Mouse (Mus musculus) embryonic facial prominence, embryonic 14.5 days (tissue): Measurements from ENCODE around the gene Nprl3. TPM values are rescaled to one million over a fixed set of nuclear protein-coding genes. Genes with fewer than 3 reads are reported as not detected.
"Not testable (repeated sequence)": the region's sequence is repeated elsewhere in the genome, so short reads cannot be mapped to it uniquely, and the experiment has no call there.

Source experiments
- ATAC-seq: fragments of 200-750 bp; cut with Nextera tagmentation; 2 replicates; pipeline ENCODE4 v1.8.0; 2017; ENCODE audit warnings: low read depth, moderate number of reproducible peaks, moderate TSS enrichment
- DNase-seq: peaks from one replicate; pipeline ENCODE4 v3.0.0-alpha.2; 2015; ENCODE audit warnings: low spot score
- H3K27ac ChIP-seq: fragments of 300-500 bp; sonication (generic); replicated peaks from 2 replicates; pipeline ENCODE4 v1.5.1; 2014; ENCODE audit warnings: low read depth, mild to moderate bottlenecking, low read length, moderate library complexity
- H3K27me3 ChIP-seq: fragments of 300-500 bp; sonication (generic); replicated peaks from 2 replicates; pipeline ENCODE4 v1.6.1; 2014; ENCODE audit warnings: low read length; ENCODE audit not compliant: control insufficient read depth, insufficient read depth
- H3K36me3 ChIP-seq: fragments of 300-500 bp; sonication (generic); 2 replicates; pipeline ENCODE4 v1.6.1; 2014; ENCODE audit warnings: low read length, mixed read lengths; ENCODE audit not compliant: control insufficient read depth, insufficient read depth
- H3K4me1 ChIP-seq: fragments of 300-500 bp; sonication (generic); 2 replicates; pipeline ENCODE4 v1.6.1; 2014; ENCODE audit warnings: antibody characterized with exemption, low read length; ENCODE audit not compliant: control insufficient read depth, insufficient read depth
- H3K4me2 ChIP-seq: fragments of 300-500 bp; sonication (generic); 2 replicates; pipeline ENCODE4 v1.6.1; 2014; ENCODE audit warnings: low read depth, mild to moderate bottlenecking, low read length, moderate library complexity, mixed read lengths
- H3K4me3 ChIP-seq: fragments of 300-500 bp; sonication (generic); 2 replicates; pipeline ENCODE4 v1.5.1; 2014; ENCODE audit warnings: low read depth, mild to moderate bottlenecking, low read length
- H3K9ac ChIP-seq: fragments of 300-500 bp; sonication (generic); 2 replicates; pipeline ENCODE4 v1.6.1; 2014; ENCODE audit warnings: low read depth, mild to moderate bottlenecking, low read length, moderate library complexity, mixed read lengths
- H3K9me3 ChIP-seq: fragments of 300-500 bp; sonication (generic); 2 replicates; pipeline ENCODE4 v1.6.1; 2016; ENCODE audit warnings: low read length; ENCODE audit not compliant: control insufficient read depth
- WGBS: fragments of 180-500 bp; shearing (Covaris S2); extraction: QIAGEN DNeasy Blood & Tissue Kit; methylation state at CpG from one replicate; pipeline ENCODE4 v1.1.7; 2014; 5-methylcytosine and 5-hydroxymethylcytosine counted together
- polyA plus RNA-seq: library from polyadenylated mRNA; unstranded; fragments of >200 nt; fragmentation: Nextera tagmentation; extraction: Ambion mirVana; gene quantifications from 2 replicates; pipeline ENCODE4 v1.2.1, GENCODE M21; 2014

Gene Nprl3
- polyA plus RNA-seq, 1 experiment from 2014 or later, result 22.3 TPM

DNA sequence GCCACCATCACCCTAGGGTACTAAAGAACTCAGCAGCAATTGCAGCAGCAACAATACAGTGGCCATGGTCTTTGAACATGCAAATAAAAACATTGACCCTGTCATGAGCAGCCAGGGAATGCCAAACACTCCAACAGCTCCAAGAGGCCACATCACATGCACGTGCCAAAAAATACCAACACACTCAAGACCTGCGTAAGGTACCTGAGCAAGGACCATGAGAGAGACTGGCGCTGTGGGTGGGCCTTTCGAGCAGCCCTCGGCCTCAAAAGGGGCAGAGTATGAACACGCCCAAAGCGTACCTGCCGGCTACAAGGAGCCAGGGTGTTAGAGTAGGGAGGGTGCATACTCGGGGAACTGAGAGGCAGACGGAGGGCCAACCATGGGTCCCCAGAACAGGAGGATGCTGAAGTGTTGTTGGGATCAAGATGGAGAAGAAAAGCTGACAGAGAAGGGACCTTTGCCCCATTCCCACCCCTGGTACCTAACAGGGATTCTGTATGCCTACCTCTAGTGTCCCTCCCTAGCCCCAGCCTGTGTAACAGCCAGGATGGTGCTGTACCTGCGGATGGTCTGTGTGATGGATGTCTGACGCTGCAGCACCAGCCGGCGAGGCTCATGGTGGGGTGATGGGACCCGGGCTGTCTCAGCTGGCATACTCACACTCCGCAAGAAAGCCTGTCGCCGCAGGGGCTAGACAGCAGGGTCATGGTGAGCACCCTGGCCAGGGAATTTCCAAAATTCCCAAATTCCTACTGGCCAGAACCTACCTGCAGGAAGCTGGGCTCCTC lies 51.9 kb downstream of the Nprl3 start:
- Histone ChIP-seq H3K9me3 (no peaks in the 10 kb centered on the region), H3K4me2 (no peak overlapping the region), H3K9ac (no peak overlapping the region), H3K4me1 (peaks cover 10% of the 10 kb centered on the region), H3K36me3 (peaks cover 59% of the 10 kb centered on the region), H3K4me3 (no peak overlapping the region), H3K27ac (no peak overlapping the region), H3K27me3 (no peaks in the 10 kb centered on the region)
- DNase-seq (no peak), ATAC-seq (no peak)
- WGBS, result 92% methylated on average over 18 of the region's 18 CpGs

DNA sequence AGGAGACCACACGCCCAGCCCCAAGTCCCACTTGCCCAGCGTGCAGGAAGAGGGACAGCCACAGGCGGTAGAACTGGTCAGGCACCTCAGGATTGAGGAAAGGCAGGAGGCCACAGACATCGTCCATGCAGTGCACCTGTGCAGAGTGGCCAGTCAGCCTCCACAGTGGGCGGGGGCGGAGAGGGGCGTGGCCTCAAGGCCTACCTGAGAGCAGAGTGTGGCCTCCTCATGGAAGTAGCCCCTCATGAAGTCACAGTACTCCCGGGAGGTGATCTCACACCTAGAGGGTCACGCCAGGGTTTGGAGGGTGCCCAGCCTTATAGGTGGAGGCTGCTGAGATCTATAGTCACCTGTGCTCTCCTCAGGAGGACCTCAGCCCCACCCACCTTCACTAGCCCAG lies 56.9 kb downstream of the Nprl3 start:
- Histone ChIP-seq H3K36me3 (peaks cover 84% of the 10 kb centered on the region), H3K4me2 (no peak overlapping the region), H3K27me3 (no peaks in the 10 kb centered on the region), H3K4me3 (no peak overlapping the region), H3K4me1 (no peaks in the 10 kb centered on the region), H3K9ac (no peak overlapping the region), H3K27ac (no peak overlapping the region), H3K9me3 (no peaks in the 10 kb centered on the region)
- 80% methylated on average over 8 of the region's 9 CpGs for WGBS
- ATAC-seq, result no peak
- DNase-seq, result no peak

DNA sequence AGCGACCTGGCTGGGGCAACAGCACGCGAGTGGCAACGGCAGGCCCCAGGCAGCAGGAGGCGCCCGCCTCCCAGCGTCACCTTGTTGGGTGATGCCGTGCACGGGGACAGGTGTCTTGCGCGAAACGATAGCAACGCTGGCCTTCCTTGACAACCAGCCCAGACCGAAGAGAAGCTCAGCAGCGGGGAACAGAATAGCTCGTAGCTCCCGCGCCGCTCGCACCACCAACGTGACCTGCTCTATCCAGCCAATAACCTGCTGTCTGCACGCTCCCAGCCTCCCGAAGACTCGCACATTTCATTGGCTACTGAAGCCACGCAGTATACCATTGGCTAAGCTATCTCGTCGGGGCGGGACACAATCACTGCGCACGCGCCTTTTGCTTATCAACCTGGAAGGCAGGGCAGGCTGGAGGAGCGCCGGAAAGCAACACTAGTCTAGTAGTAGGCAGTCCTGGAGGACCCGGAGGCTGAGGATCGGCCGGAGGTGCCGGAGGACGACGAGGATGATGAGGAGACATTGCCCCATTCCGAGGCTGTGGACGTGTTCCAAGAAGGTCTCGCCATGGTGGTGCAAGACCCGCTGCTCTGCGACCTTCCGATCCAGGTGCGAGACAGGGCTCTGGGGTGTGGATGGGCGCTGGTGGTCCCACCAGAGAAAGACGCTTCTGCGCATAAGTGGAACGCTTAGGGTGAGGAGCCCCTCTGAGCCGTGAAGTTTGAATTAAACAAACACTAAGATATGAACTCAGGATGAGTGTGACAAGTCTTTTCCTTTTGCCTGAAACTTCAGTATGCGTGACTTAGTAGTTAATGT lies 62.2 kb downstream of the Nprl3 start, which contains the start of gene Snrnp25:
Gene Snrnp25, plus strand, starts transcription at position 358 of the 816 bp plus-strand sequence.
- DNase-seq (peak; percentile 99), ATAC-seq (peak; percentile 100)
- no peaks in the 10 kb centered on the region for H3K27me3 ChIP-seq
- no peak within 1 kb of the TSS for H3K27ac ChIP-seq
- H3K36me3 ChIP-seq, result peaks cover 30% of the 10 kb centered on the region
- H3K9ac ChIP-seq, result peak within 1 kb of the TSS; percentile 75
- H3K4me2 ChIP-seq, result peak within 1 kb of the TSS; percentile 68
- H3K4me3 ChIP-seq, result peak within 1 kb of the TSS; percentile 66
- H3K4me1 ChIP-seq, result no peaks in the 10 kb centered on the region
- under 1% methylated on average over 52 of the region's 52 CpGs for WGBS
- H3K9me3 ChIP-seq, result no peaks in the 10 kb centered on the region

DNA sequence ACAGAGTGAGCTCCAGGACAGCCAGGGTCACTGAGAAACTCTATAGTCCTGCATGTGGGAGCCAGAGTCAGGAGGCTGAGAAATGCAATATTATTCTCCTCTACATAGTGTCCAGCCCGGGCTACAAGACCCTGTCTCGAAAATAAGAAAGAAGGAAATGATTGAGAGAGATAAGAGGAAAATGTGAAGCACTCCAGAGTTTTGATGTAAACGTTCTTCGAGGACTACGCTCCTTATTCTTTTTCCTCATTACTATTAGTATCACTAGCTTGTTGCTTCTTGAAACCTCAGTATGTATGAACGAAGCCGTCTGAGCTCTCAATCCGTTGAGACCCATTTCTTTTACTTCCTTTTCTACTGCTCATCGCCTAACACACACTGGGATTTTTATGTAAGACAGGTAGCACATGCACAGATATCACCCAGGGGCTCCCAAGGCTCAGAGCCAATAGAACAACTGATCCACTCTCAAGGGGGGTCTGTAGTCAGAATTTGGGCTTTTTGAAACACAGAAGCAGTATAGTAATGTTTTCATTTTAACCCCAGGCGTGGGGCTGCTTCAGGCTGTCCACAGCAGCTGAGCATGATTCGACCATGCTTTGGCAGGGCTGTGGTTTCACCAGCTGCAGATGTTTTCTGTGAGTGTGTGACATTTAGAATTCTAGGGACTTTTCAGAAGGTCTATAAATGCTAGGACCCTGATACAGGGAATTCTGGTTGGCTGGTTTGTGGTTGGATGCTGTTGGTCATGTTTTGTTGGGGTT lies 65.4 kb downstream of the Nprl3 start:
- no peaks in the 10 kb centered on the region for H3K4me1 ChIP-seq
- H3K4me3 ChIP-seq, result no peak overlapping the region
- H3K4me2 ChIP-seq, result no peak overlapping the region
- H3K27ac ChIP-seq, result no peak overlapping the region
- no peaks in the 10 kb centered on the region for H3K9me3 ChIP-seq
- H3K9ac ChIP-seq, result no peak overlapping the region
- H3K27me3 ChIP-seq, result no peaks in the 10 kb centered on the region
- WGBS, result 76% methylated on average over 11 of the region's 11 CpGs
- H3K36me3 ChIP-seq, result no peaks in the 10 kb centered on the region
- ATAC-seq, result no peak
- DNase-seq, result no peak

- 56% methylated on average over 1 of the region's 1 CpGs for WGBS
- not testable (repeated sequence) for H3K27me3 ChIP-seq, H3K4me2 ChIP-seq, H3K4me1 ChIP-seq, H3K9ac ChIP-seq, ATAC-seq, H3K9me3 ChIP-seq, DNase-seq, H3K4me3 ChIP-seq, H3K36me3 ChIP-seq, H3K27ac ChIP-seq
These were observed 66.5 kb downstream of the Nprl3 start for GRCm38 (mm10) chr11:32200992-32201391.

DNA sequence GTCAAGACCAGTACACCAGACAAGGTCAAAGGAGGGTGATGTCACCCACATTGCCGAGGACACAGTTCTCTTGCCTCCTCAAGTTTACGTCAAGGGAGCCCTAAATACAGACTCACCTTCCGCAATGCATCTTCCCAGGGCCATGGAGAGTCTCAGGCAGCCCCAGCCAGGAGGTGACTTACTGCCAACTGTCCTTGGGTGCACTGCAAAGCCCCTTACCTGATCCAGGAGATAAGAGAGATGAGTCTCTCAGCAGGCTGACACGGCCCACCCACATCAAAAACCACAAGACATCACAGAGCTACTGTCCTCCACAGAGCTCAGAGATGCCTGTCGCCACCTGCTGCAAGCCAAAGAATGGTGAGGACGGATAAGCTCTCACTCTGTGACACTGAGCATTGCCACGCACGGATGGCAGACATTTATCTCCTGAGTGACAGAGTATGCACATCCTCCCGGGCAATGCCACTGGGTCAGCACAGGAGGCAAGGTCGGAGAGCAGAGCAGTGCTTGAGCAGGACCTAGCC lies 67.4 kb downstream of the Nprl3 start, which contains the start of gene Il9r:
Gene Il9r, minus strand, starts transcription at position 205 of the 527 bp plus-strand sequence.
- Histone ChIP-seq H3K36me3 (no peaks in the 10 kb centered on the region), H3K4me1 (no peaks in the 10 kb centered on the region), H3K9me3 (no peaks in the 10 kb centered on the region), H3K27ac (no peak within 1 kb of the TSS), H3K9ac (no peak within 1 kb of the TSS), H3K4me3 (no peak within 1 kb of the TSS), H3K4me2 (no peak within 1 kb of the TSS), H3K27me3 (no peaks in the 10 kb centered on the region)
- no peak for DNase-seq
- no peak for ATAC-seq
- WGBS, result 72% methylated on average over 10 of the region's 10 CpGs

DNA sequence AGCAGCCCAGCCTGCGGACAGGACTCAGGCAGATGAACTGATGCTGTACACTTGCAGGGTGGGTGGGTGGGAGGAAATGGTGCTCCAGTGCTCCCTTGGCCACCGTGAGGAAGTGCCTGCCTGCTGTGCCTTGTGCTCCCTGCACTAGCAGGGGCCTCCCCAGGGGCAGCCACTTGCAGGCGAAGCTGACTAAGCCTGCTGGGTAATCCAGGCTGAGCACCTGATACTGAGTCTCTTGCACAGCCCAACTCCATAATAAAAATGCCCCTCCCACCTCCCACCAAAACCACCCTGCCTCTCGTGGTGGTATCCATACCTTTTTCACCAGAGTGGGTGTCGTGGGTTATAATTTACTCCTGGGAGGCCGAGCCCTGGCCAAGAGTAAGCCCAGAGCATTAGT lies 68.3 kb downstream of the Nprl3 start:
- H3K36me3 ChIP-seq, result no peaks in the 10 kb centered on the region
- WGBS, result 42% methylated on average over 6 of the region's 6 CpGs
- no peaks in the 10 kb centered on the region for H3K9me3 ChIP-seq
- H3K4me2 ChIP-seq, result no peak overlapping the region
- no peak overlapping the region for H3K9ac ChIP-seq
- DNase-seq (no peak), ATAC-seq (peak; percentile 63; the same call in 1 of the 2 replicates)
- H3K4me1 ChIP-seq, result no peaks in the 10 kb centered on the region
- H3K4me3 ChIP-seq, result no peak overlapping the region
- H3K27me3 ChIP-seq, result no peaks in the 10 kb centered on the region
- no peak overlapping the region for H3K27ac ChIP-seq

DNA sequence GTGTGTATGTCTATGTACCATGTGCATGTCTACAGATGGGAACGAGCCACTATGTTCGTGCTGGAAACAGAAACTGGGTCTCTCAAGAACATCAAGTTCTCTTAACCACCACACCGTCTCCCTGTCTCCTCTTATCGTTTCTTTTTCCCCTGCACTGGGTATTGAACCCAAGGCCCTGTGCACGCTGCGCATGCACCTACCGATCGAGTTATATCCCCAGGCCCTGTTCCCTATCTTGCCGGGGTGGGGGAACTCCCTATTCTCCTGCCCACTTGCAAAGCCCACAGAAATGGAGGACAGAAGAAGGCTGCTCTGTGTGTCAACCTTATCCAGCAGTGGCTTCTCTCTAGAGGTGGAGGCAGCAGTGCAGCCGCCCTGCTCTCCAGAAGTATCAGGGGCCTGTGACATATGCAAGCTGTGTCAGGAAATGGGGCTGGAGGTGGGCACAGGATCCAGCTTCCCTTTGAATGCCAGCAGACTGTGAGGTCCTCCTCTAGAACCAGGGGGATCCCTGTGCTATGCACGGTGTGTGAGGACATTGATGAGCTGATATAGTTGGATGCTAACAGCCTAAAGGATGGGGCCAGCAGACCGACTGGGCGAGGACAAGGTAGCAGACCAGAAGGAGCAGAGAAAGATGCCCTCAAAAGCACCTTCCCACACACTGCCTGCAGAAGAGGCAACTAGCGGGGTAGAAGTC lies 69.1 kb downstream of the Nprl3 start:
- ATAC-seq, result no peak
- no peak overlapping the region for H3K9ac ChIP-seq
- H3K9me3 ChIP-seq, result no peaks in the 10 kb centered on the region
- H3K27me3 ChIP-seq, result no peaks in the 10 kb centered on the region
- 69% methylated on average over 13 of the region's 14 CpGs for WGBS
- no peaks in the 10 kb centered on the region for H3K36me3 ChIP-seq
- no peak overlapping the region for H3K27ac ChIP-seq
- no peak for DNase-seq
- H3K4me1 ChIP-seq, result no peaks in the 10 kb centered on the region
- H3K4me2 ChIP-seq, result no peak overlapping the region
- H3K4me3 ChIP-seq, result no peak overlapping the region
